In the genomic region with DNA sequence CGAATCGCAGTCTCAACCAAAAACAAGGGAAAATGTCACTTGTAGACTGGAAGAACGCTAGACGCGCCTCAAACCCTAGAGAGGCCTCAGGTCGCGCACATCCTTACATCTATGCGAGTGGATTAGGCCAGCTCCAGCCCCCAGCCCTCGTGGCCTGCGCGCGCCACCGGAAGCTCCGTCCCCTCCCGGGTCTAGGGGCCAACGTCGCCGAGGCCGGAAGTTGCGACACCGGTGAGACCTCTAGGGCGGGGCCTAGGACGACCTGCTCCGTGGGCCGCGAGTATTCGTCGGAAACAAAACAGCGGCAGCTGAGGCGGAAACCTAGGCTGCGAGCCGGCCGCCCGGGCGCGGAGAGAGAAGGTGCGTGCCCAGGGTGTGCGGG, we compare ENCODE assay signal across 8 mouse cellular contexts. TPM values are rescaled to one million over a fixed set of nuclear protein-coding genes. Genes with fewer than 3 reads are reported as not detected.
DNase-seq lines count a peak whose midpoint lies in the region; ATAC-seq and TF ChIP-seq lines count a peak whose summit lies in the region.

A gene (plus strand): TSS at position 219 of the 382 bp plus-strand sequence.

- H3K4me1 ChIP-seq in forebrain, embryonic 15.5 days = peaks cover 27% of the 10 kb centered on the region
- peaks cover 9% of the 10 kb centered on the region for H3K4me1 ChIP-seq in lung, adult 2 months (ENCODE audit: control insufficient read depth, insufficient read depth, low read length)

- peak; percentile 67; the same call in 1 of the 2 replicates for TF ChIP-seq POLR2A in lung, adult 2 months (IDR thresholded peaks at IDR 0.05; ENCODE audit: borderline replicate concordance, extremely low read depth, low read depth, low read length)

- peak; percentile 93 for DNase-seq in ES-CJ7 (ENCODE audit: low read depth, low spot score)
- DNase-seq in cerebellum, adult 11 months = peak; percentile 87
- DNase-seq in heart, postnatal 25 days (ENCODE audit: low spot score) = peak; percentile 91
- DNase-seq in layer of hippocampus, adult 18-20 months (ENCODE audit: low spot score in 2 of 2) = peak; percentile 94 to 95
- DNase-seq in lung, adult 2 months = peak; percentile 93
- peak; percentile 86 to 91 for DNase-seq in thymus, adult 18-20 months

- H3K27me3 ChIP-seq in forebrain, embryonic 15.5 days = no peaks in the 10 kb centered on the region

- H3K27ac ChIP-seq in forebrain, embryonic 15.5 days (replicated peaks) = peak within 1 kb of the TSS; percentile 95

- intact Hi-C loops in heart, postnatal 25 days (cut with DNase I) = no loop called here

- no peaks in the 10 kb centered on the region for H3K9me3 ChIP-seq in forebrain, embryonic 15.5 days

- peak; percentile 99 for ATAC-seq in forebrain, embryonic 15.5 days (replicated peaks)
- peak; percentile 88 for ATAC-seq in neutrophil, adult 5-6 weeks (ENCODE audit: extremely low read depth, insufficient number of reproducible peaks, low FRiP score, poor library complexity, severe bottlenecking)

- H3K4me2 ChIP-seq in forebrain, embryonic 15.5 days (replicated peaks) = peak within 1 kb of the TSS; percentile 69

- H3K36me3 ChIP-seq in forebrain, embryonic 15.5 days = peaks cover 8% of the 10 kb centered on the region

- H3K9ac ChIP-seq in forebrain, embryonic 15.5 days (replicated peaks) = peak within 1 kb of the TSS; percentile 89

- H3K4me3 ChIP-seq in forebrain, embryonic 15.5 days = peak within 1 kb of the TSS; percentile 83
- H3K4me3 ChIP-seq in lung, adult 2 months (replicated peaks; ENCODE audit: extremely low read depth, low read depth, low read length) = peak within 1 kb of the TSS; percentile 83

- under 1% methylated on average over 36 of the region's 38 CpGs for WGBS in forebrain, embryonic 15.5 days
- under 1% methylated on average over 38 of the region's 38 CpGs for WGBS in lung, adult 2 months

- TF ChIP-seq CTCF in lung, adult 2 months (IDR thresholded peaks at IDR 0.05; ENCODE audit: insufficient read depth, low read length) = no peak

RNA-seq across cellular contexts. Expression of the gene that starts here (rescaled TPM):
- 65.8 and 67.4 TPM in 2 replicates for polyA plus RNA-seq in forebrain, embryonic 15.5 days (2015; fragmentation: Nextera tagmentation; extraction: Ambion mirVana)
- 10 to 100 TPM; 31.7 to 34.8 TPM for total RNA-seq in heart, postnatal 25 days (2021)
- 10 to 100 TPM; 67.9 to 73.2 TPM for total RNA-seq in layer of hippocampus, adult 18-20 months (2021)
- 18.2 and 27.3 TPM in 2 replicates for polyA plus RNA-seq in lung, adult 2 months (2012; rRNA removed)
- total RNA-seq in neutrophil, adult 5-6 weeks (2017) = 85.5 and 89.0 TPM in 2 replicates

Comparison
In these comparisons a context has a peak if more than half of its experiments do, and no peak if none do; other contexts are left out.
1. Peak in every context shown above with its lines: DNase-seq, ATAC-seq, H3K4me3 ChIP-seq and H3K27ac ChIP-seq.